Mouse (Mus musculus) layer of hippocampus, postnatal 36 days (tissue): ENCODE results near the gene Olfr1219. TPM values are rescaled to one million over a fixed set of nuclear protein-coding genes. Genes with fewer than 3 reads are reported as not detected.

Experiments used
- DNase-seq, 2 experiments: peaks; one replicate each; pipeline ENCODE4 v3.0.0; 2022
- total RNA-seq, 2 experiments: library from RNA; stranded (reverse); gene quantifications; 2 replicates each; pipeline ENCODE4 v1.2.3; 2021

Gene Olfr1219
- not detected for total RNA-seq

GRCm38 (mm10) chr2:89083413-89083812 is at the start of gene Olfr1219:
Olfr1219 (minus strand) TSS chr2:89083513.
- no peak for DNase-seq

- DNase-seq: no peak
Measured at GRCm38 (mm10) chr2:89132954-89133353, 49.6 kb upstream of the Olfr1219 start, which contains the start of gene Olfr1222. Olfr1222 (minus strand) TSS chr2:89133054.

GRCm38 (mm10) chr2:89117183-89117582 is 33.9 kb upstream of the Olfr1219 start, which contains the start of gene Olfr1221:
Olfr1221 (minus strand) TSS chr2:89117283.
- DNase-seq: no peak

GRCm38 (mm10) chr2:89106735-89107134 is 23.4 kb upstream of the Olfr1219 start, which contains the start of gene Olfr1220:
Olfr1220 (minus strand) TSS chr2:89106835.
- no peak for DNase-seq

- DNase-seq: no peak
Measured at GRCm38 (mm10) chr2:89105651-89106050, 22.3 kb upstream of the Olfr1219 start.

GRCm38 (mm10) chr2:89093848-89094247 is 10.5 kb upstream of the Olfr1219 start:
- DNase-seq: no peak

GRCm38 (mm10) chr2:89081487-89081886 is 1.8 kb downstream of the Olfr1219 start:
- no peak for DNase-seq

- no peak for DNase-seq
Measured at GRCm38 (mm10) chr2:89061087-89061486, 22.2 kb downstream of the Olfr1219 start, which contains the start of gene Olfr1218. Olfr1218 (minus strand) TSS chr2:89061187.

- no peak for DNase-seq
Measured at GRCm38 (mm10) chr2:89031965-89032364, 51.3 kb downstream of the Olfr1219 start, which contains the start of gene Olfr1217. Olfr1217 (minus strand) TSS chr2:89032065.

Other genes with a start within 250 kb of the Olfr1219 start
- gene Olfr1204, start 234.2 kb downstream of the Olfr1219 start, total RNA-seq: not detected
- gene Olfr1206, start 220.3 kb downstream of the Olfr1219 start, total RNA-seq: not detected
- gene Olfr1208, start 181.2 kb downstream of the Olfr1219 start, total RNA-seq: not detected
- not detected for gene Olfr1209, start 168.4 kb downstream of the Olfr1219 start, total RNA-seq
- not detected for gene Olfr1211, start 145.4 kb downstream of the Olfr1219 start, total RNA-seq
- gene Olfr1212, start 129.5 kb downstream of the Olfr1219 start, total RNA-seq: not detected
- gene Gm13762, start 103.2 kb downstream of the Olfr1219 start, total RNA-seq: not detected
- not detected for gene Olfr1214, start 90.9 kb downstream of the Olfr1219 start, total RNA-seq
- not detected for gene Olfr1215, start 76.5 kb downstream of the Olfr1219 start, total RNA-seq
- gene Olfr1216, start 65.2 kb downstream of the Olfr1219 start, total RNA-seq: not detected
- gene Olfr1217, start 51.4 kb downstream of the Olfr1219 start, total RNA-seq: not detected
- gene Olfr1218, start 22.3 kb downstream of the Olfr1219 start, total RNA-seq: not detected
- gene Olfr1220, start 23.3 kb upstream of the Olfr1219 start, total RNA-seq: not detected
- not detected for gene Olfr1221, start 33.8 kb upstream of the Olfr1219 start, total RNA-seq
- not detected for gene Olfr1222, start 49.5 kb upstream of the Olfr1219 start, total RNA-seq
- not detected for gene Olfr1223, start 68.0 kb upstream of the Olfr1219 start, total RNA-seq
- not detected for gene Olfr1224-ps1, start 80.6 kb upstream of the Olfr1219 start, total RNA-seq
- not detected for gene Olfr1225, start 91.2 kb upstream of the Olfr1219 start, total RNA-seq
- gene Olfr1226, start 116.5 kb upstream of the Olfr1219 start, total RNA-seq: not detected
- not detected for gene Olfr1228, start 170.5 kb upstream of the Olfr1219 start, total RNA-seq
- gene Olfr1229, start 204.5 kb upstream of the Olfr1219 start, total RNA-seq: not detected
- gene Olfr1230, start 213.8 kb upstream of the Olfr1219 start, total RNA-seq: not detected
- gene Olfr1231, start 223.6 kb upstream of the Olfr1219 start, total RNA-seq: not detected
- not detected for gene Olfr1232, start 246.2 kb upstream of the Olfr1219 start, total RNA-seq